Mouse (Mus musculus) ES-E14 (cell line): Measurements from ENCODE around the gene Ccdc38. TPM values are rescaled to one million over a fixed set of nuclear protein-coding genes. Genes with fewer than 3 reads are reported as not detected.

Source experiments
- DNase-seq: peaks from one replicate; pipeline ENCODE4 v3.0.0-alpha.2; 2013; ENCODE audit warnings: low read depth, low spot score
- H3K27ac ChIP-seq: 2 replicates; pipeline ENCODE4 v1.5.1; 2012; ENCODE audit warnings: low read depth, mild to moderate bottlenecking, low read length, moderate library complexity, mixed read lengths; ENCODE audit not compliant: poor library complexity, insufficient read depth, severe bottlenecking
- H3K36me3 ChIP-seq: 2 replicates; pipeline ENCODE4 v1.6.1; 2012; ENCODE audit warnings: mild to moderate bottlenecking, low read length, moderate library complexity, mixed read lengths; ENCODE audit not compliant: control insufficient read depth, poor library complexity, insufficient read depth, severe bottlenecking
- H3K4me1 ChIP-seq, 2 experiments: fragments of 150-350 bp in 1 of 2; sonication (generic) in 1 of 2; 2 replicates each; pipeline ENCODE4 v1.6.1; 2012; ENCODE audit warnings: low read length in 2 of 2, mild to moderate bottlenecking in 1 of 2, mixed read lengths in 1 of 2; ENCODE audit not compliant: control insufficient read depth in 2 of 2, insufficient read depth in 2 of 2, poor library complexity in 1 of 2
- H3K4me3 ChIP-seq, 2 experiments: fragments of 150-350 bp in 1 of 2; sonication (generic) in 1 of 2; 2 replicates each; pipeline ENCODE4 v1.5.1; 2012; ENCODE audit warnings: low read length in 2 of 2, low read depth in 1 of 2, mild to moderate bottlenecking in 1 of 2, mixed read lengths in 1 of 2; ENCODE audit not compliant: insufficient read depth in 1 of 2, poor library complexity in 1 of 2, severe bottlenecking in 1 of 2
- H3K9ac ChIP-seq: 2 replicates; pipeline ENCODE4 v1.6.1; 2012; ENCODE audit warnings: low read depth, mild to moderate bottlenecking, low read length, mixed read lengths; ENCODE audit not compliant: poor library complexity, insufficient read depth, severe bottlenecking
- H3K9me3 ChIP-seq: fragments of 150-350 bp; sonication (generic); 2 replicates; pipeline ENCODE4 v1.6.1; 2012; ENCODE audit warnings: low read depth, mild to moderate bottlenecking, low read length; ENCODE audit not compliant: control insufficient read depth, insufficient read depth
- CHD2 ChIP-seq: IDR thresholded peaks from 2 replicates; pipeline ENCODE4 v1.6.1; 2014; ENCODE audit warnings: mild to moderate bottlenecking, low read depth, low read length, inconsistent platforms
- HCFC1 ChIP-seq: IDR thresholded peaks from 2 replicates; pipeline ENCODE4 v1.6.1; 2012; ENCODE audit warnings: low read length, inconsistent platforms, borderline replicate concordance; ENCODE audit not compliant: insufficient read depth
- MAFK ChIP-seq: IDR thresholded peaks from 2 replicates; pipeline ENCODE4 v1.6.1; 2014; ENCODE audit warnings: mild to moderate bottlenecking, low read depth, low read length, inconsistent platforms; ENCODE audit not compliant: insufficient read depth
- ZC3H11A ChIP-seq: IDR thresholded peaks from 2 replicates; pipeline ENCODE4 v1.6.1; 2012; ENCODE audit warnings: low read depth, mild to moderate bottlenecking, inconsistent platforms, low read length, borderline replicate concordance
- ZNF384 ChIP-seq: IDR thresholded peaks from 2 replicates; pipeline ENCODE4 v1.6.1; 2012; ENCODE audit warnings: low read depth, low read length, inconsistent platforms
- in situ Hi-C, 2 experiments: fragments of 600-800 bp; cut with MboI; formaldehyde crosslinking; loops; one replicate each; pipeline ENCODE4 v1.15.1; 2025; ENCODE audit warnings: low sequenced_read_pairs in 2 of 2, inconsistent platforms in 1 of 2; ENCODE audit not compliant: unreplicated experiment in 2 of 2
- total RNA-seq: library from RNA; depleted of rRNA; stranded (reverse); fragments of 300-350 nt; gene quantifications from 2 replicates; pipeline ENCODE4 v1.2.3, GENCODE M21; 2012

Ccdc38 gene
- total RNA-seq, 1 experiment: 2.6 TPM

GRCm38 (mm10) chr10:93574966-93575365 lies 34.5 kb downstream of the Ccdc38 start:
- Histone ChIP-seq H3K9ac (no peak overlapping the region), H3K36me3 (no peaks in the 10 kb centered on the region), H3K4me3 (no peak overlapping the region), H3K4me1 (peaks cover 0 to 2% of the 10 kb centered on the region in 2 experiments; a peak in 1 of 4 replicates), H3K27ac (no peak overlapping the region), H3K9me3 (no peaks in the 10 kb centered on the region)
- no peak for TF ChIP-seq HCFC1
- no peak for TF ChIP-seq ZNF384
- no peak for TF ChIP-seq CHD2
- no peak for TF ChIP-seq MAFK
- no peak for TF ChIP-seq ZC3H11A
- DNase-seq: no peak
- in situ Hi-C loops: loop anchor here (5.0 to 25.0 kb wide), 2 partner anchors 148 to 513 kb away; no protein-coding TSS in a partner anchor

GRCm38 (mm10) chr10:93575960-93576359 lies 35.5 kb downstream of the Ccdc38 start:
- Histone ChIP-seq H3K9ac (no peak overlapping the region), H3K27ac (no peak overlapping the region), H3K9me3 (no peaks in the 10 kb centered on the region), H3K36me3 (no peaks in the 10 kb centered on the region), H3K4me1 (peaks cover 0 to 2% of the 10 kb centered on the region in 2 experiments; a peak in 1 of 4 replicates), H3K4me3 (no peak overlapping the region)
- DNase-seq: no peak
- in situ Hi-C loops: loop anchor here (5.0 to 25.0 kb wide), 2 partner anchors 149 to 514 kb away; no protein-coding TSS in a partner anchor
- TF ChIP-seq MAFK (no peak), ZNF384 (no peak), HCFC1 (no peak), ZC3H11A (no peak), CHD2 (no peak)

DNA sequence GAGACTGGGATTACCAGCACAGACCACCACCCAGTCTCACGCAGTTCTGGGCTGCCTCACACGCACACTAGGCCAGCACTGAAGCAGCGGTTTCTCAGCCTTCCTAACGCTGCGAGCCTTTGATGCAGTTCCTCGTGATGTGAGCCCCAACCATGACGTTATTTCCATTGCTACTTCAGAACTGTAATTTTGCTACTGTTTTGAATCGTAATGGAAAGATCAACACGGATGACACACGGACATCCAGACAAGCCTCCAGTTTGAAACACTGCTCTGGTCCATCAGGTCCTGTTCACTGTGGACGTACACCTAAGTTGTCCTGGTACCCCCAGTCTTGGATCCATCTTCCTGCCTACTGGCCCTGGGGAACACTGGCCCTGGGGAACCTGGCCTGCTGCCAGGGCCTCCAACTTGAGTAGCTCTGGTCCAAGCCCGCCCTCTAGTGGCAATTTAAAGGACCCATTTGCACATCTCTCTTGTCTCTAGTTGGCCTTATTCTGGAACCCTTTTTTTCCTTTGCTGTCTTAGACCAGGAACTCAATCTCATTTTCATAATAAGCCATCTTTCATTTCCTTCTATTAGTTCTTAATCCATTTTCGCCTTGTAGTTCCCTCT lies 36.9 kb downstream of the Ccdc38 start:
- Histone ChIP-seq H3K4me3 (no peak overlapping the region), H3K9ac (peak overlapping the region; percentile 22; the same call in 1 of the 2 replicates), H3K4me1 (peaks cover 0 to 2% of the 10 kb centered on the region in 2 experiments; a peak in 1 of 4 replicates), H3K9me3 (no peaks in the 10 kb centered on the region), H3K36me3 (peaks cover 5% of the 10 kb centered on the region), H3K27ac (no peak overlapping the region)
- peak; percentile 80 for DNase-seq
- in situ Hi-C loops: loop anchor here (5.0 to 25.0 kb wide), 2 partner anchors 150 to 515 kb away; no protein-coding TSS in a partner anchor
- no peak for TF ChIP-seq HCFC1
- TF ChIP-seq ZNF384: peak; percentile 58; the same call in 1 of the 2 replicates
- no peak for TF ChIP-seq CHD2
- TF ChIP-seq ZC3H11A: peak; percentile 47; the same call in 1 of the 2 replicates

DNA sequence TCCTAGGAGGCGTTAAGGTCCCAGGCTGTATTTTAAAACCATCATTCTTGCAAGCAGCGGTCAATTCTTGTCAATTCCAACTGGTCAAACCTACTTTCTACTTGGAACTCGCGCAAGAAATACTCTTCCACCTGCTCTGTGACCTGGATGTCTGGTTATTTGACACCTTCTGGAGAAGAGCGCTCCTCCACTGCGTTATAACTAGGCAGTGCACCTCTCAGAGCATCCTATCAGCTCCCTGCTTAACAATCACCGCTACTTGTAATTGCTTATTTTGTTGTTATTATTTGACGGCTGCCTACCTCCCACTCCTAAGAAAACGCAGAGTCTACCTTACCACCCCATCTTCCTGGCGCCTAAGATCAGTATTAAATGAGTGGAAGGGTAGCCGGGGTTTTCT lies 48.4 kb downstream of the Ccdc38 start:
- peaks cover 2% of the 10 kb centered on the region in 2 experiments; a peak in 2 of 4 replicates for H3K4me1 ChIP-seq
- DNase-seq: no peak
- peak overlapping the region; percentile 94 to 95 for H3K4me3 ChIP-seq
- no peak for TF ChIP-seq ZC3H11A
- TF ChIP-seq CHD2: no peak
- TF ChIP-seq MAFK: no peak
- TF ChIP-seq HCFC1: no peak
- TF ChIP-seq ZNF384: no peak
- in situ Hi-C loops: loop anchor here in 1 of 2 experiments (25.0 kb wide), 1 partner anchor 526 kb away; no protein-coding TSS in a partner anchor
- H3K27ac ChIP-seq: no peak overlapping the region
- no peaks in the 10 kb centered on the region for H3K9me3 ChIP-seq
- H3K9ac ChIP-seq: peak overlapping the region; percentile 94
- peaks cover 12% of the 10 kb centered on the region for H3K36me3 ChIP-seq
